Comparison of ENCODE assay signal across 9 mouse cellular contexts in the genomic region with DNA sequence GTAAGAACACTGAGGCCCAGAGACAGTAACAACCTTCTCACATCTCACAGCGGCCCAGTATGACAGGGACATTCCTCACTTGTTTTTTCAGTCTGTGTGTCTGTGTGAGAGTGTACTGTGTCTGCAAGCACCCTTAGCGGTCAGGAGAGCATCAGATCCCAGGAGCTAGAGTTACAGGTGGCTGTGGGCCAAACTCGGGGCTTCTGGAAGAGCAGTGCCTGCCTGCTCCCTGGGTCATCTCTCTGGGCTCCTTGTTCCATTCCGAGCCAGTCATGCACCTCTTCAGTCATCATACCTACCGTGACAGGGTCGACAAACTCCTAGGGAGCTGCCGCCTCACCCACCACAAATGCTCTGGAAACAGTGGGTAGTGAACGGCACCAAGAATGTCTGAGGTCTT. TPM values are rescaled to one million over a fixed set of nuclear protein-coding genes. Genes with fewer than 3 reads are reported as not detected.
DNase-seq lines count a peak whose midpoint lies in the region; ATAC-seq and TF ChIP-seq lines count a peak whose summit lies in the region.
"Had no signal": no experiment of that assay in that cellular context is flagged by ENCODE, and none has a peak within 500 bp of the region (broad histone marks: within the 10 kb centered on the region; RNA-seq: fewer than 3 reads in every experiment).

No protein-coding gene starts in this region.

- no peak for TF ChIP-seq CTCF in intestine, postnatal 0 days (IDR thresholded peaks at IDR 0.05; ENCODE audit: low read depth)

- no peaks in the 10 kb centered on the region for H3K36me3 ChIP-seq in intestine, embryonic 14.5 days (ENCODE audit: control insufficient read depth, insufficient read depth, low read length)
- H3K36me3 ChIP-seq in intestine, postnatal 0 days (ENCODE audit: control insufficient read depth, insufficient read depth): no peaks in the 10 kb centered on the region
- peaks cover 3% of the 10 kb centered on the region; the same call in 1 of the 2 replicates for H3K36me3 ChIP-seq in ES-E14 (ENCODE audit: control insufficient read depth, insufficient read depth, low read length, poor library complexity, severe bottlenecking)
- no peaks in the 10 kb centered on the region for H3K36me3 ChIP-seq in limb, embryonic 15.5 days

- intact Hi-C loops in gastrocnemius, postnatal 36 days (cut with DNase I): no loop called here

- in situ Hi-C loops in ES-E14 (cut with MboI; ENCODE audit: low sequenced_read_pairs in 2 of 2, unreplicated experiment in 2 of 2): no loop called here

- peak overlapping the region; percentile 18; the same call in 1 of the 2 replicates for H3K4me2 ChIP-seq in intestine, embryonic 14.5 days (ENCODE audit: low read length)
- no peak overlapping the region for H3K4me2 ChIP-seq in intestine, postnatal 0 days (replicated peaks; ENCODE audit: low read depth)
- H3K4me2 ChIP-seq in limb, embryonic 15.5 days: no peak overlapping the region

- no peak for ATAC-seq in intestine, embryonic 14.5 days (replicated peaks; ENCODE audit: low FRiP score, low TSS enrichment, low read depth)
- no peak for ATAC-seq in intestine, postnatal 0 days
- no peak for ATAC-seq in limb, embryonic 15.5 days (ENCODE audit: insufficient number of reproducible peaks, low FRiP score, low TSS enrichment, low read depth)

- DNase-seq in intestine, embryonic 14.5 days (ENCODE audit: low spot score): no peak
- no peak for DNase-seq in ES-E14 (ENCODE audit: low read depth, low spot score)
- peak; percentile 45 to 71 for DNase-seq in gastrocnemius, postnatal 36 days
- DNase-seq in right cerebral cortex, postnatal 14 days: no peak
- DNase-seq in retina, embryonic 14.5 days (ENCODE audit: low spot score): no peak
- no peak for DNase-seq in right cerebral cortex, postnatal 4 days

- H3K4me3 ChIP-seq in intestine, embryonic 14.5 days (ENCODE audit: low read depth, low read length): no peak overlapping the region
- no peak overlapping the region for H3K4me3 ChIP-seq in intestine, postnatal 0 days (ENCODE audit: low read depth, low read length)
- no peak overlapping the region for H3K4me3 ChIP-seq in ES-E14 (ENCODE audit: insufficient read depth in 1 of 2, low read depth in 1 of 2, low read length in 2 of 2, poor library complexity in 1 of 2, severe bottlenecking in 1 of 2)
- no peak overlapping the region for H3K4me3 ChIP-seq in limb, embryonic 15.5 days

- peak overlapping the region; percentile 85 for H3K27ac ChIP-seq in intestine, embryonic 14.5 days (ENCODE audit: low read depth)
- no peak overlapping the region for H3K27ac ChIP-seq in intestine, postnatal 0 days (ENCODE audit: low read depth, low read length)
- H3K27ac ChIP-seq in ES-E14 (ENCODE audit: insufficient read depth, low read depth, low read length, poor library complexity, severe bottlenecking): peak overlapping the region; percentile 13; the same call in 1 of the 2 replicates
- peak overlapping the region; percentile 89 for H3K27ac ChIP-seq in limb, embryonic 15.5 days

- no peaks in the 10 kb centered on the region for H3K27me3 ChIP-seq in intestine, embryonic 14.5 days (replicated peaks; ENCODE audit: control insufficient read depth, insufficient read depth, low read length)
- H3K27me3 ChIP-seq in intestine, postnatal 0 days (replicated peaks; ENCODE audit: control insufficient read depth, insufficient read depth, low read length): peaks cover 16% of the 10 kb centered on the region
- no peaks in the 10 kb centered on the region for H3K27me3 ChIP-seq in limb, embryonic 15.5 days

- no peaks in the 10 kb centered on the region for H3K9me3 ChIP-seq in intestine, embryonic 14.5 days (ENCODE audit: control insufficient read depth, low read length)
- H3K9me3 ChIP-seq in intestine, postnatal 0 days (ENCODE audit: control insufficient read depth): no peaks in the 10 kb centered on the region
- H3K9me3 ChIP-seq in ES-E14 (ENCODE audit: control insufficient read depth, insufficient read depth, low read depth, low read length): no peaks in the 10 kb centered on the region
- no peaks in the 10 kb centered on the region for H3K9me3 ChIP-seq in limb, embryonic 15.5 days
- H3K9me3 ChIP-seq: G1E had no signal

- H3K9ac ChIP-seq in intestine, embryonic 14.5 days (ENCODE audit: low read length): no peak overlapping the region
- H3K9ac ChIP-seq in intestine, postnatal 0 days (ENCODE audit: low read depth, low read length): no peak overlapping the region
- H3K9ac ChIP-seq in ES-E14 (ENCODE audit: insufficient read depth, low read depth, low read length, poor library complexity, severe bottlenecking): peak overlapping the region; percentile 16; the same call in 1 of the 2 replicates
- H3K9ac ChIP-seq in limb, embryonic 15.5 days: no peak overlapping the region

- peaks cover 50% of the 10 kb centered on the region for H3K4me1 ChIP-seq in intestine, embryonic 14.5 days (replicated peaks; ENCODE audit: control insufficient read depth, insufficient read depth, low read length)
- H3K4me1 ChIP-seq in intestine, postnatal 0 days (replicated peaks; ENCODE audit: control insufficient read depth, insufficient read depth, low read length): peaks cover 5% of the 10 kb centered on the region; the same call in 1 of the 2 replicates
- peaks cover 7 to 14% of the 10 kb centered on the region in 2 experiments for H3K4me1 ChIP-seq in ES-E14 (ENCODE audit: control insufficient read depth in 2 of 2, insufficient read depth in 2 of 2, low read length in 2 of 2, poor library complexity in 1 of 2)
- peaks cover 50% of the 10 kb centered on the region for H3K4me1 ChIP-seq in limb, embryonic 15.5 days

- 69% methylated on average over 8 of the region's 8 CpGs for WGBS in intestine, embryonic 14.5 days
- WGBS in intestine, postnatal 0 days: 68% methylated on average over 8 of the region's 8 CpGs
- 63% methylated on average over 8 of the region's 8 CpGs for WGBS in limb, embryonic 15.5 days

TF ChIP-seq in ES-E14, 5 proteins besides CTCF, POLR2A, EP300 and RAD21:
- TF ChIP-seq CHD2 (IDR thresholded peaks at IDR 0.05; ENCODE audit: low read depth, low read length) (no peak), ZC3H11A (IDR thresholded peaks at IDR 0.05; ENCODE audit: borderline replicate concordance, low read depth, low read length) (no peak), HCFC1 (IDR thresholded peaks at IDR 0.05; ENCODE audit: borderline replicate concordance, insufficient read depth, low read length) (no peak), ZNF384 (IDR thresholded peaks at IDR 0.05; ENCODE audit: low read depth, low read length) (no peak), MAFK (IDR thresholded peaks at IDR 0.05; ENCODE audit: insufficient read depth, low read depth, low read length) (no peak)

RNA-seq across cellular contexts. Expression of a gene that starts 10.1 kb away (rescaled TPM):
- polyA plus RNA-seq in intestine, embryonic 14.5 days (2014; fragmentation: Nextera tagmentation; extraction: Ambion mirVana): 36.7 and 37.9 TPM in 2 replicates
- polyA plus RNA-seq in intestine, postnatal 0 days (2015; fragmentation: Nextera tagmentation; extraction: Ambion mirVana): 15.3 and 15.5 TPM in 2 replicates
- 29.2 and 35.8 TPM in 2 replicates for total RNA-seq in ES-E14 (2012; rRNA removed)
- 10 to 100 TPM; 28.1 to 29.9 TPM for total RNA-seq in gastrocnemius, postnatal 36 days (2021)
- polyA plus RNA-seq in limb, embryonic 15.5 days (2015; fragmentation: Nextera tagmentation; extraction: Ambion mirVana): 50.3 and 58.1 TPM in 2 replicates

Comparison
In these comparisons a context has a peak if more than half of its experiments do, and no peak if none do; other contexts are left out.
1. DNase-seq: peak in gastrocnemius, postnatal 36 days (2 of 2); none in intestine, embryonic 14.5 days (single experiment), ES-E14 (single experiment), right cerebral cortex, postnatal 14 days (single experiment), retina, embryonic 14.5 days (single experiment) and right cerebral cortex, postnatal 4 days (single experiment).